Mouse (Mus musculus): Measurements from ENCODE around the gene Ablim2.

DNA sequence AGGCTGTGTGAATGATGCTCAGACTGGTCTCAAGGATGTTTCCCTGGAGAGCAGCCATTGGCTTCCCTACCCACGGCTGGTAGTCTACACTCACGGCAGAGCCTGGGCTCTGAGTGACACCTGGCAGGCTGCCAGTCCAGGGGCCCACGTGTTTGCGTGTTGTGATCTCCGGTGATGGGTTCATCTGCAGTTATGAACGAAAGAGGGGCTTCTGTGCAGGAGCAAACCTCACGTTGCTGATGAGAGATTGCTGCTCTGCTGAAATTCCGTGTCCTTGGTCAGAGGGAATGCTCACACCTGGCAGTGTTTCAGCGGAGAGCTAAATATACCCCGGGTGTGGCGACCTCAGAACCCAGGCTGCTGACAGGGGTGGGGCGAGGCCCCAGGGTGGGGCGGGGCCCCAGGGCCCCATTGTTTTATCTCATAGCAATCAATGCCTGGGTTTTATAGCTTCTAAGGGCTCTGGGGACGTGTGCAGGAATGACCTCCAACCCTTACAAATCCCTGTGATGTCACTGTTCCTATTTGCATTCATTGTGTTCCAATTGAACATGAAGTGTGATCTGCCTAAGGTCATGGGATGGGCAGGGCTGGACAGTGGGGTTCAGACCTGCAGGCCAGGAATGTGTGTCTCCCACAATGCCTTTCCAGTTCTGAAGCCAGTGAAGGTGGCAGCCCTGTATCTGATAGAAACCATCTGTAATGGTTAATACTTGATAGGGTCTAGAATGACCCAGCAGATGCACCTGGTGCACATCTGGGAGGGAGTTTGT lies 13.4 kb downstream of the Ablim2 start:
- no peak for TF ChIP-seq CTCF (IDR thresholded peaks at IDR 0.05; ENCODE audit: low read depth)
- no peak for TF ChIP-seq EP300 (IDR thresholded peaks at IDR 0.05; ENCODE audit: low read depth)

All from liver, embryonic 14.5 days (tissue).